Mouse (Mus musculus): Measurements from ENCODE around the gene Sfpq. TPM values are rescaled to one million over a fixed set of nuclear protein-coding genes. Genes with fewer than 3 reads are reported as not detected.

The Sfpq gene
- polyA plus RNA-seq, 2 experiments = 34.6 to 89.3 TPM

DNA sequence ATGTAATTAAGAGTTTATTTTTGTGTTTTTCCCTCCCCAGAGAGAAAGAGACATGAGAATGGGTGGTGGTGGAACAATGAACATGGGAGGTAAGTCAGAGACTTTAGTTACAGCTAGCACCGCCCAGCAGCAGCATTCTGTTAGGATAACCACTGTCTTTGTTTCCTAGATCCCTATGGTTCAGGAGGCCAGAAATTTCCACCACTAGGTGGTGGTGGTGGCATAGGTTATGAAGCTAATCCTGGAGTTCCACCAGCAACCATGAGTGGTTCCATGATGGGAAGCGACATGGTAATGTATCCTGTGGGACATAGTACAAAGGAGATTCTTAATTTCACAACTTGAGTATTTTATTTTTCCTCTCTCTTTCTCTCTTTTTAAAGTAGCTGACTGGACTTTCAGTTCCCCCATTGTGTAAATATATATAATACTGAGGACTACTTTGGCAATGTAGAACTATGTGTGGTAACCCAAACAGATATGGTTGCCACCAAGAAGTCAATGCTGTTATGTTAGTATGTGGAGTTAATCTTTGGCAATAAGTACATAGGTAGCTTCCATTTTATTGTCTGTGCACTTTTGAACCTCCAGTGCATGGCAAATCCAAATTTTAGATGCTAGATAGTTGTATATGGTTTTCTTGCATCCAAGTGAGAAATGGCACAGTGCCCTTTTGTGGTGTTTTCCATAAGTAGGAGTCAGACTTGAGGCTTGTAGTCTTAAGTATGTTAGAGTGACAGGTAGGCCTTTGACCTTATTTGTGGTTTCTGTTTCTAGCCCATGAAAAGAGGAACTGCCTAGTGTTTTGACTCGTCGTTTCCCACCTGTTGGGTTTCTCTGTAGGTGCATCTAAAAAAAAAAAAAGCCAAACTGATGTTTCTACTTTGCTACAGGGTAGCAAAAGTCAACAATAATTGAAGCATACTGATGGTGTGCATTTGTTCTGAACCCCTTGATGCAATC lies 6.4 kb downstream of the Sfpq start:
- Histone ChIP-seq H3K27ac (no peak overlapping the region), H3K9ac (replicated peaks) (no peak overlapping the region), H3K4me3 (ENCODE audit: insufficient read depth in 1 of 2, low read depth in 2 of 2, low read length in 2 of 2) (no peak overlapping the region), H3K4me1 (replicated peaks; ENCODE audit: control insufficient read depth in 2 of 2, insufficient read depth in 2 of 2, low read length in 1 of 2) (peaks cover 7 to 14% of the 10 kb centered on the region in 2 experiments), H3K36me3 (replicated peaks; ENCODE audit: control insufficient read depth, insufficient read depth, low read depth) (peaks cover 96% of the 10 kb centered on the region), H3K4me2 (ENCODE audit: low read depth) (no peak overlapping the region), H3K27me3 (ENCODE audit: control insufficient read depth, insufficient read depth, low read length) (no peaks in the 10 kb centered on the region), H3K9me3 (ENCODE audit: control insufficient read depth, low read length) (no peaks in the 10 kb centered on the region)
- DNase-seq (ENCODE audit: low read depth in 3 of 3, low spot score in 3 of 3) (peak in 1 of 3 experiments; percentile 37), ATAC-seq (ENCODE audit: insufficient read depth) (no peak)
- WGBS (ENCODE audit: insufficient replicate concordance) = 62% methylated on average over 4 of the region's 4 CpGs
- TF ChIP-seq CTCF (IDR thresholded peaks at IDR 0.05; ENCODE audit: low read depth) = peak; percentile 70
- TF ChIP-seq EP300 (IDR thresholded peaks at IDR 0.05; ENCODE audit: low read depth) = no peak

- Histone ChIP-seq H3K4me2 (ENCODE audit: low read depth) (no peak overlapping the region), H3K4me1 (replicated peaks; ENCODE audit: control insufficient read depth in 2 of 2, insufficient read depth in 2 of 2, low read length in 1 of 2) (no peaks in the 10 kb centered on the region), H3K27me3 (ENCODE audit: control insufficient read depth, insufficient read depth, low read length) (no peaks in the 10 kb centered on the region), H3K4me3 (ENCODE audit: insufficient read depth in 1 of 2, low read depth in 2 of 2, low read length in 2 of 2) (no peak overlapping the region), H3K27ac (no peak overlapping the region), H3K36me3 (replicated peaks; ENCODE audit: control insufficient read depth, insufficient read depth, low read depth) (peaks cover 74% of the 10 kb centered on the region), H3K9ac (replicated peaks) (no peak overlapping the region), H3K9me3 (ENCODE audit: control insufficient read depth, low read length) (no peaks in the 10 kb centered on the region)
- ATAC-seq (ENCODE audit: insufficient read depth) (no peak), DNase-seq (ENCODE audit: low read depth in 3 of 3, low spot score in 3 of 3) (no peak)
- 69% methylated on average over 3 of the region's 3 CpGs for WGBS (ENCODE audit: insufficient replicate concordance)
- TF ChIP-seq EP300 (IDR thresholded peaks at IDR 0.05; ENCODE audit: low read depth) (no peak), CTCF (IDR thresholded peaks at IDR 0.05; ENCODE audit: low read depth) (no peak)
These were observed 16.0 kb downstream of the Sfpq start for GRCm38 (mm10) chr4:127037158-127037557.

GRCm38 (mm10) chr4:127037908-127038827 lies 17.0 kb downstream of the Sfpq start:
- 74% methylated on average over 8 of the region's 8 CpGs for WGBS (ENCODE audit: insufficient replicate concordance)
- ATAC-seq (ENCODE audit: insufficient read depth) = peak; percentile 39; the same call in 1 of the 2 replicates
- no peak for DNase-seq (ENCODE audit: low read depth in 3 of 3, low spot score in 3 of 3)
- TF ChIP-seq EP300 (IDR thresholded peaks at IDR 0.05; ENCODE audit: low read depth) (no peak), CTCF (IDR thresholded peaks at IDR 0.05; ENCODE audit: low read depth) (no peak)
- H3K27ac ChIP-seq = no peak overlapping the region
- H3K27me3 ChIP-seq (ENCODE audit: control insufficient read depth, insufficient read depth, low read length) = no peaks in the 10 kb centered on the region
- no peaks in the 10 kb centered on the region for H3K4me1 ChIP-seq (replicated peaks; ENCODE audit: control insufficient read depth in 2 of 2, insufficient read depth in 2 of 2, low read length in 1 of 2)
- H3K9me3 ChIP-seq (ENCODE audit: control insufficient read depth, low read length) = no peaks in the 10 kb centered on the region
- no peak overlapping the region for H3K4me2 ChIP-seq (ENCODE audit: low read depth)
- no peak overlapping the region for H3K4me3 ChIP-seq (ENCODE audit: insufficient read depth in 1 of 2, low read depth in 2 of 2, low read length in 2 of 2)
- H3K36me3 ChIP-seq (replicated peaks; ENCODE audit: control insufficient read depth, insufficient read depth, low read depth) = peaks cover 64% of the 10 kb centered on the region
- H3K9ac ChIP-seq (replicated peaks) = no peak overlapping the region

DNA sequence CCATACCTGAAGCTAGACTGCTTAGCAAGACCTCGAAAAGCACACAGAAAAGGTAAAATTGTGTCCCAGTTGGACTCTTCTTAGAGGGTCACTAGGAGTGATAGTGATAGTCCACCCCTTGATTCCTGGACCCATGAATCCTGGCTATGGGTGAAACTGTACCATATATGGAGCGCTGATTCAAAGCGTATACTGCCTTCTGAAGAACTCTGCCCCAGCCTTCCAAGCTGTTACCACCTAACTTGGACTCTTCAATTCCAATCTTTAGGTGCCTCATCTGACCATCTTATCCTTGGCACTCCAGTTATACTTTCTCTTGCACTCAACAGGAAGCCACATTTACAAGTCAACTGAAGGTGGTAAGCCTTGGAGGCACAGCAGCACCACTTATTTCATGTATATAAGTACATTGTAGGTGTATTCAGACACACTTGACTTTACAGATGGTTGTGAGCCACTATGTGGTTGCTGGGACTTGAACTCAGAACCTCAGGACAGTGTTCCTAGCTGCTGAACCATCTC lies 17.8 kb downstream of the Sfpq start:
- H3K27me3 ChIP-seq (ENCODE audit: control insufficient read depth, insufficient read depth, low read length) = no peaks in the 10 kb centered on the region
- no peaks in the 10 kb centered on the region for H3K4me1 ChIP-seq (replicated peaks; ENCODE audit: control insufficient read depth in 2 of 2, insufficient read depth in 2 of 2, low read length in 1 of 2)
- peaks cover 57% of the 10 kb centered on the region for H3K36me3 ChIP-seq (replicated peaks; ENCODE audit: control insufficient read depth, insufficient read depth, low read depth)
- WGBS (ENCODE audit: insufficient replicate concordance) = 82% methylated on average over 3 of the region's 3 CpGs
- ATAC-seq (ENCODE audit: insufficient read depth) = peak; percentile 11
- no peak overlapping the region for H3K4me3 ChIP-seq (ENCODE audit: insufficient read depth in 1 of 2, low read depth in 2 of 2, low read length in 2 of 2)
- no peak for DNase-seq (ENCODE audit: low read depth in 3 of 3, low spot score in 3 of 3)
- no peak overlapping the region for H3K27ac ChIP-seq
- TF ChIP-seq EP300 (IDR thresholded peaks at IDR 0.05; ENCODE audit: low read depth) (no peak), CTCF (IDR thresholded peaks at IDR 0.05; ENCODE audit: low read depth) (no peak)
- H3K9ac ChIP-seq (replicated peaks) = no peak overlapping the region
- H3K9me3 ChIP-seq (ENCODE audit: control insufficient read depth, low read length) = no peaks in the 10 kb centered on the region
- no peak overlapping the region for H3K4me2 ChIP-seq (ENCODE audit: low read depth)

All from liver, embryonic 14.5 days (tissue).